Comparison of ENCODE assay signal across 8 mouse cellular contexts in the genomic region with DNA sequence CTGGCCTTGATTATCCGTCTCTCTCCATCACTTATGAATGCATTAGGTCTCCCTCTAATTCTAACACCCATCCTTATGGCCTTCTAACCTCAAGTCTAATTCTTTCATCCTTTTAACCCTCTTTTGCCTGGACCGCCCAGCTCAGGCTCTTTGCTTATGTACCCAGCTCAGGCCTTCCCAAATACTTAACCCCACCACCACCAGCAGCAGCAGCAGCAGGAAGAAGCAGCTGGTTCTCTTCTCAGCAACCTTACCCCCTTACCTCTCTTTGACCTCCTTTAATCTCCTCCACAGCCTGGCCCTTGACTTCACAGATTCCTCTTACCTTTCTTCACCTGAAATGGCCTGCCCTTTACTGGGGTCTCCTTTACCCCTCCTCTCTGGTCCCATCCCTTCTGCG.
DNase-seq lines count a peak whose midpoint lies in the region; ATAC-seq and TF ChIP-seq lines count a peak whose summit lies in the region.

No protein-coding gene starts in this region.

- H3K27ac ChIP-seq in heart, embryonic 14.5 days (replicated peaks in 1 of 2; ENCODE audit: control insufficient read depth in 1 of 2, insufficient read depth in 1 of 2, low read depth in 2 of 2, low read length in 2 of 2): no peak overlapping the region
- no peak overlapping the region for H3K27ac ChIP-seq in forebrain, embryonic 12.5 days
- no peak overlapping the region for H3K27ac ChIP-seq in liver, postnatal 0 days (ENCODE audit: low read depth)

- TF ChIP-seq CTCF in E14TG2a.4 (conservative IDR thresholded peaks at IDR 0.05; ENCODE audit: low read length): no peak
- no peak for TF ChIP-seq CTCF in liver, postnatal 0 days (IDR thresholded peaks at IDR 0.05; ENCODE audit: low read depth)

- H3K4me3 ChIP-seq in heart, embryonic 14.5 days (ENCODE audit: control insufficient read depth in 1 of 2, insufficient read depth in 1 of 2, low read depth in 1 of 2, low read length in 2 of 2): peak overlapping the region; percentile 46 to 58
- peak overlapping the region; percentile 76 for H3K4me3 ChIP-seq in E14TG2a.4 (replicated peaks; ENCODE audit: low read length)
- H3K4me3 ChIP-seq in forebrain, embryonic 12.5 days (replicated peaks): peak overlapping the region; percentile 41
- peak overlapping the region; percentile 45 for H3K4me3 ChIP-seq in liver, postnatal 0 days (ENCODE audit: low read depth, low read length)

- peak overlapping the region; percentile 58 for H3K9ac ChIP-seq in heart, embryonic 14.5 days (ENCODE audit: low read length)
- H3K9ac ChIP-seq in forebrain, embryonic 12.5 days: peak overlapping the region; percentile 43; the same call in 1 of the 2 replicates
- peak overlapping the region; percentile 41; the same call in 1 of the 2 replicates for H3K9ac ChIP-seq in liver, postnatal 0 days (replicated peaks)

- no peak for ATAC-seq in heart, embryonic 14.5 days (ENCODE audit: insufficient number of reproducible peaks, insufficient read depth, low FRiP score, low read depth)
- no peak for ATAC-seq in forebrain, embryonic 12.5 days (ENCODE audit: low FRiP score)
- ATAC-seq in liver, postnatal 0 days: no peak
- no peak for ATAC-seq in frontal cortex, adult (ENCODE audit: low TSS enrichment)

- no peak for DNase-seq in heart, postnatal 4 days
- no peak for DNase-seq in liver, postnatal 0 days
- DNase-seq in layer of hippocampus, adult 9-11 months: no peak
- no peak for DNase-seq in ovary, postnatal 36 days (ENCODE audit: low spot score)

- peak overlapping the region; percentile 86 for H3K4me2 ChIP-seq in heart, embryonic 14.5 days (ENCODE audit: low read length)
- peak overlapping the region; percentile 68 for H3K4me2 ChIP-seq in forebrain, embryonic 12.5 days
- H3K4me2 ChIP-seq in liver, postnatal 0 days (ENCODE audit: low read depth, low read length): peak overlapping the region; percentile 75

- H3K9me3 ChIP-seq in heart, embryonic 14.5 days (ENCODE audit: control insufficient read depth, low read length): no peaks in the 10 kb centered on the region
- no peaks in the 10 kb centered on the region for H3K9me3 ChIP-seq in E14TG2a.4 (ENCODE audit: low read length)
- no peaks in the 10 kb centered on the region for H3K9me3 ChIP-seq in forebrain, embryonic 12.5 days
- H3K9me3 ChIP-seq in liver, postnatal 0 days (ENCODE audit: low read length): no peaks in the 10 kb centered on the region

- H3K4me1 ChIP-seq in heart, embryonic 14.5 days (ENCODE audit: control insufficient read depth in 2 of 2, insufficient read depth in 2 of 2, low read length in 2 of 2): peaks cover 5 to 15% of the 10 kb centered on the region in 2 experiments; a peak in 3 of 4 replicates
- H3K4me1 ChIP-seq in E14TG2a.4 (replicated peaks; ENCODE audit: low read depth, low read length): peaks cover 49% of the 10 kb centered on the region
- peaks cover 52% of the 10 kb centered on the region for H3K4me1 ChIP-seq in forebrain, embryonic 12.5 days
- peaks cover 33% of the 10 kb centered on the region for H3K4me1 ChIP-seq in liver, postnatal 0 days (ENCODE audit: insufficient read depth)

- peaks cover 32% of the 10 kb centered on the region for H3K27me3 ChIP-seq in heart, embryonic 14.5 days (ENCODE audit: control insufficient read depth, insufficient read depth, low read length)
- H3K27me3 ChIP-seq in E14TG2a.4 (ENCODE audit: insufficient read depth, low read length): peaks cover 92% of the 10 kb centered on the region
- peaks cover 84% of the 10 kb centered on the region for H3K27me3 ChIP-seq in forebrain, embryonic 12.5 days
- H3K27me3 ChIP-seq in liver, postnatal 0 days (ENCODE audit: insufficient read depth, low read length): peaks cover 56% of the 10 kb centered on the region

- no peak for TF ChIP-seq EP300 in liver, postnatal 0 days (IDR thresholded peaks at IDR 0.05; ENCODE audit: low read depth)

- no peaks in the 10 kb centered on the region for H3K36me3 ChIP-seq in heart, embryonic 14.5 days (ENCODE audit: control insufficient read depth, insufficient read depth, low read length)
- H3K36me3 ChIP-seq in E14TG2a.4 (ENCODE audit: insufficient read depth, low read length): no peaks in the 10 kb centered on the region
- H3K36me3 ChIP-seq in forebrain, embryonic 12.5 days (replicated peaks): no peaks in the 10 kb centered on the region
- no peaks in the 10 kb centered on the region for H3K36me3 ChIP-seq in liver, postnatal 0 days (replicated peaks; ENCODE audit: insufficient read depth, low read length)

- WGBS in heart, embryonic 14.5 days: 52% methylated on average over 3 of the region's 3 CpGs
- WGBS in forebrain, embryonic 12.5 days: 27% methylated on average over 3 of the region's 3 CpGs
- WGBS in liver, postnatal 0 days (ENCODE audit: insufficient replicate concordance): 44% methylated on average over 3 of the region's 3 CpGs
